18 mouse cellular contexts compared by ENCODE assay signal in genomic region chr3:136752126-136752716, GRCm38 (mm10).
DNase-seq lines count a peak whose midpoint lies in the region; ATAC-seq and TF ChIP-seq lines count a peak whose summit lies in the region.
"Had no signal": no experiment of that assay in that cellular context is flagged by ENCODE, and none has a peak within 500 bp of the region (broad histone marks: within the 10 kb centered on the region; RNA-seq: fewer than 3 reads in every experiment).

No protein-coding gene starts in this region.

- no peaks in the 10 kb centered on the region for H3K9me3 ChIP-seq in forebrain, embryonic 13.5 days (replicated peaks)
- H3K9me3 ChIP-seq in forebrain, postnatal 0 days (ENCODE audit: low read length) = no peaks in the 10 kb centered on the region
- no peaks in the 10 kb centered on the region for H3K9me3 ChIP-seq in midbrain, embryonic 15.5 days
- H3K9me3 ChIP-seq: embryonic facial prominence, embryonic 12.5 days; heart, embryonic 10.5 days; megakaryocyte, embryonic 14.5 days had no signal

- no peak for TF ChIP-seq POLR2A in brain, embryonic 14.5 days (IDR thresholded peaks at IDR 0.05; ENCODE audit: borderline replicate concordance, extremely low read depth, insufficient read depth, insufficient read length, poor library complexity, severe bottlenecking)

- ATAC-seq in forebrain, embryonic 13.5 days = peak; percentile 57
- no peak for ATAC-seq in forebrain, postnatal 0 days
- ATAC-seq in midbrain, embryonic 15.5 days (replicated peaks) = 0 out of 2 replicates have a peak, but pooled peaks have one; percentile 55

- peaks cover 29% of the 10 kb centered on the region for H3K4me1 ChIP-seq in forebrain, embryonic 13.5 days
- peaks cover 9% of the 10 kb centered on the region; the same call in 1 of the 2 replicates for H3K4me1 ChIP-seq in forebrain, postnatal 0 days (ENCODE audit: insufficient read depth)
- peaks cover 11% of the 10 kb centered on the region for H3K4me1 ChIP-seq in midbrain, embryonic 15.5 days

- peak overlapping the region; percentile 13; the same call in 1 of the 2 replicates for H3K4me2 ChIP-seq in forebrain, embryonic 13.5 days
- H3K4me2 ChIP-seq in forebrain, postnatal 0 days (ENCODE audit: low read depth) = no peak overlapping the region
- H3K4me2 ChIP-seq in midbrain, embryonic 15.5 days = no peak overlapping the region
- H3K4me2 ChIP-seq: embryonic facial prominence, embryonic 12.5 days; liver, embryonic 11.5 days had no signal

- 9% methylated on average over 5 of the region's 5 CpGs for WGBS in forebrain, embryonic 13.5 days
- WGBS in forebrain, postnatal 0 days = 14% methylated on average over 5 of the region's 5 CpGs
- WGBS in midbrain, embryonic 15.5 days = 27% methylated on average over 5 of the region's 5 CpGs

- no peak overlapping the region for H3K9ac ChIP-seq in forebrain, embryonic 13.5 days
- no peak overlapping the region for H3K9ac ChIP-seq in forebrain, postnatal 0 days
- H3K9ac ChIP-seq in midbrain, embryonic 15.5 days = no peak overlapping the region
- H3K9ac ChIP-seq: embryonic facial prominence, embryonic 12.5 days had no signal

- DNase-seq in forebrain, postnatal 0 days = no peak
- DNase-seq in layer of hippocampus, adult 2 months (ENCODE audit: low spot score in 2 of 2) = no peak
- no peak for DNase-seq in layer of hippocampus, adult 8-10 months (ENCODE audit: low spot score in 2 of 2)
- DNase-seq in brain, embryonic 14.5 days (ENCODE audit: low read depth) = peak; percentile 56
- no peak for DNase-seq in lung, postnatal 14 days
- no peak for DNase-seq in thymus, postnatal 36 days
- DNase-seq: adrenal gland, adult 8-10 months; cerebellum, adult 9-10 months; kidney, adult 11 months; kidney, postnatal 14 days; lung, adult 18-20 months had no signal

- no peak for TF ChIP-seq CTCF in forebrain, postnatal 0 days (IDR thresholded peaks at IDR 0.05; ENCODE audit: low read depth)
- no peak for TF ChIP-seq CTCF in layer of hippocampus, adult 2 months (conservative IDR thresholded peaks at IDR 0.05)
- TF ChIP-seq CTCF in brain, embryonic 14.5 days (IDR thresholded peaks at IDR 0.05; ENCODE audit: borderline replicate concordance, extremely low read depth, insufficient read depth, insufficient read length) = no peak

- no peaks in the 10 kb centered on the region for H3K36me3 ChIP-seq in forebrain, embryonic 13.5 days (ENCODE audit: poor library complexity, severe bottlenecking)
- H3K36me3 ChIP-seq in forebrain, postnatal 0 days (ENCODE audit: insufficient read depth) = no peaks in the 10 kb centered on the region
- no peaks in the 10 kb centered on the region for H3K36me3 ChIP-seq in midbrain, embryonic 15.5 days (replicated peaks)
- H3K36me3 ChIP-seq: embryonic facial prominence, embryonic 12.5 days; heart, embryonic 10.5 days had no signal

- H3K27ac ChIP-seq in forebrain, embryonic 13.5 days = no peak overlapping the region
- no peak overlapping the region for H3K27ac ChIP-seq in forebrain, postnatal 0 days (ENCODE audit: low read depth, low read length)
- H3K27ac ChIP-seq in layer of hippocampus, adult 2 months = peak overlapping the region; percentile 15
- no peak overlapping the region for H3K27ac ChIP-seq in midbrain, embryonic 15.5 days
- H3K27ac ChIP-seq: embryonic facial prominence, embryonic 12.5 days; heart, embryonic 10.5 days had no signal

- H3K4me3 ChIP-seq in forebrain, embryonic 13.5 days = no peak overlapping the region
- no peak overlapping the region for H3K4me3 ChIP-seq in forebrain, postnatal 0 days (ENCODE audit: low read depth, low read length)
- H3K4me3 ChIP-seq in layer of hippocampus, adult 2 months = no peak overlapping the region
- H3K4me3 ChIP-seq in midbrain, embryonic 15.5 days = no peak overlapping the region
- H3K4me3 ChIP-seq: embryonic facial prominence, embryonic 12.5 days; heart, embryonic 10.5 days; megakaryocyte, embryonic 14.5 days; myocyte had no signal

- no peaks in the 10 kb centered on the region for H3K27me3 ChIP-seq in forebrain, embryonic 13.5 days
- H3K27me3 ChIP-seq in forebrain, postnatal 0 days (ENCODE audit: insufficient read depth, low read length) = no peaks in the 10 kb centered on the region
- no peaks in the 10 kb centered on the region for H3K27me3 ChIP-seq in midbrain, embryonic 15.5 days (replicated peaks)
- H3K27me3 ChIP-seq: embryonic facial prominence, embryonic 12.5 days; megakaryocyte, embryonic 14.5 days had no signal
